In genomic region chr5:30950451-30950850, GRCm38 (mm10) we compare ENCODE assay signal across 8 mouse cellular contexts. TPM values are rescaled to one million over a fixed set of nuclear protein-coding genes. Genes with fewer than 3 reads are reported as not detected.
DNase-seq lines count a peak whose midpoint lies in the region; ATAC-seq and TF ChIP-seq lines count a peak whose summit lies in the region.

No protein-coding gene starts in this region.

- no peaks in the 10 kb centered on the region for H3K27me3 ChIP-seq in liver, adult 2 months (ENCODE audit: control insufficient read depth, insufficient read depth, low read length)
- no peaks in the 10 kb centered on the region for H3K27me3 ChIP-seq in hindbrain, embryonic 14.5 days (ENCODE audit: control insufficient read depth, insufficient read depth, low read length)
- no peaks in the 10 kb centered on the region for H3K27me3 ChIP-seq in myocyte (ENCODE audit: control insufficient read depth, insufficient read depth, insufficient read length)

- peaks cover 21% of the 10 kb centered on the region for H3K36me3 ChIP-seq in liver, adult 2 months (ENCODE audit: control insufficient read depth, insufficient read depth, low read length)
- peaks cover 39% of the 10 kb centered on the region for H3K36me3 ChIP-seq in hindbrain, embryonic 14.5 days (replicated peaks; ENCODE audit: control insufficient read depth, insufficient read depth)
- H3K36me3 ChIP-seq in myocyte (ENCODE audit: control insufficient read depth, insufficient read depth), result peaks cover 19% of the 10 kb centered on the region

- TF ChIP-seq POLR2A in liver, adult 2 months (IDR thresholded peaks at IDR 0.05; ENCODE audit: extremely low read depth, insufficient read depth, low read length), result no peak
- TF ChIP-seq POLR2A in myocyte (IDR thresholded peaks at IDR 0.05; ENCODE audit: insufficient read length, low read depth), result no peak

- 14% methylated on average over 4 of the region's 4 CpGs for WGBS in liver, adult 2 months
- WGBS in hindbrain, embryonic 14.5 days, result 62% methylated on average over 4 of the region's 4 CpGs

- peak overlapping the region; percentile 75 for H3K27ac ChIP-seq in liver, adult 2 months (replicated peaks; ENCODE audit: insufficient read depth, low read depth, low read length)
- H3K27ac ChIP-seq in hindbrain, embryonic 14.5 days, result 0 out of 2 replicates have a peak overlapping the region, but pooled peaks have one; percentile 74

- H3K9me3 ChIP-seq in hindbrain, embryonic 14.5 days (ENCODE audit: control insufficient read depth, low read length), result no peaks in the 10 kb centered on the region

- H3ac ChIP-seq in myocyte (ENCODE audit: control insufficient read depth, insufficient read length), result peak overlapping the region; percentile 41

- H3K4me1 ChIP-seq in liver, adult 2 months (ENCODE audit: control insufficient read depth, insufficient read depth, low read length), result peaks cover 22% of the 10 kb centered on the region
- H3K4me1 ChIP-seq in hindbrain, embryonic 14.5 days (replicated peaks; ENCODE audit: control insufficient read depth, insufficient read depth, low read length), result peaks cover 10% of the 10 kb centered on the region

- peak; percentile 59 for DNase-seq in liver, adult 2 months (ENCODE audit: extremely low read depth, low read depth, low spot score)
- DNase-seq in liver, result no peak
- DNase-seq in cerebellum, postnatal 25 days, result peak; percentile 41 to 67
- no peak for DNase-seq in hindbrain, embryonic 14.5 days (ENCODE audit: low spot score)
- DNase-seq in c-Kit-positive CD71-positive TER-119-positive erythroid progenitor cells, embryonic 14.5 days (ENCODE audit: low spot score), result no peak
- no peak for DNase-seq in left cerebral cortex, adult 11 months (ENCODE audit: low spot score)
- no peak for DNase-seq in gastrocnemius, adult 8-10 months (ENCODE audit: low spot score in 2 of 2)

- H3K79me2 ChIP-seq in liver, adult 2 months (ENCODE audit: control insufficient read depth, insufficient read depth, low read length), result no peaks in the 10 kb centered on the region; the same call in 1 of the 2 replicates
- H3K79me2 ChIP-seq in myocyte (ENCODE audit: control insufficient read depth, insufficient read depth), result peaks cover 20% of the 10 kb centered on the region

- no peak for ATAC-seq in hindbrain, embryonic 14.5 days (ENCODE audit: low FRiP score)

- no peak for TF ChIP-seq CTCF in liver, adult 2 months (IDR thresholded peaks at IDR 0.05; ENCODE audit: low read depth, low read length)

- H3K9ac ChIP-seq in liver, adult 2 months (ENCODE audit: low read depth, low read length), result peak overlapping the region; percentile 80
- peak overlapping the region; percentile 63 for H3K9ac ChIP-seq in hindbrain, embryonic 14.5 days

- peak overlapping the region; percentile 77 for H3K4me3 ChIP-seq in liver, adult 2 months (ENCODE audit: insufficient read depth, low read depth, low read length)
- H3K4me3 ChIP-seq in hindbrain, embryonic 14.5 days (replicated peaks; ENCODE audit: low read length), result peak overlapping the region; percentile 45
- peak overlapping the region; percentile 39 for H3K4me3 ChIP-seq in myocyte

- H3K4me2 ChIP-seq in hindbrain, embryonic 14.5 days (replicated peaks), result peak overlapping the region; percentile 93
- H3K4me2 ChIP-seq in myocyte (ENCODE audit: low read depth), result peak overlapping the region; percentile 79

TF ChIP-seq in myocyte, 11 proteins besides CTCF, POLR2A, EP300 and RAD21:
- TF ChIP-seq MYOG (IDR thresholded peaks at IDR 0.05; ENCODE audit: control insufficient read depth in 1 of 3, insufficient read depth in 1 of 3, insufficient read length in 2 of 3, low read depth in 2 of 3) (no peak), POLR2AphosphoS2 (IDR thresholded peaks at IDR 0.05; ENCODE audit: insufficient read length, low read depth) (peak; percentile 80), REST (IDR thresholded peaks at IDR 0.05; ENCODE audit: insufficient read depth, insufficient read length) (no peak)

RNA-seq across cellular contexts. Expression of gene Cgref1, which starts 5.1 kb away (rescaled TPM):
- 0.60 and 0.74 TPM in 2 replicates for total RNA-seq in liver, adult 2 months (2014; rRNA removed)
- 0.28 and 0.34 TPM in 2 replicates for polyA plus RNA-seq in liver, adult 2 months (2012; rRNA removed)
- polyA plus RNA-seq in hindbrain, embryonic 14.5 days (2014; fragmentation: Nextera tagmentation; extraction: Ambion mirVana), result 62.4 and 71.4 TPM in 2 replicates
- 26.2 TPM for polyA plus RNA-seq in myocyte (2012; fragmentation: generic; extraction: Trizol)
- 1 to 10 TPM; 2.2 to 4.9 (median 3.3) TPM for total RNA-seq in gastrocnemius, adult 8-10 months (2022)

RNA-seq across cellular contexts. Expression of gene Preb, which starts 9.7 kb away (rescaled TPM):
- 62.0 and 91.0 TPM in 2 replicates for total RNA-seq in liver, adult 2 months (2014; rRNA removed)
- 279 and 433 TPM in 2 replicates for polyA plus RNA-seq in liver, adult 2 months (2012; rRNA removed)
- 71.3 and 78.6 TPM in 2 replicates for polyA plus RNA-seq in hindbrain, embryonic 14.5 days (2014; fragmentation: Nextera tagmentation; extraction: Ambion mirVana)
- polyA plus RNA-seq in myocyte (2012; fragmentation: generic; extraction: Trizol), result 158 TPM
- 10 to 100 TPM; 70.1 to 75.2 (median 74.2) TPM for total RNA-seq in gastrocnemius, adult 8-10 months (2022)

RNA-seq across cellular contexts. Expression of gene Tcf23, which starts 18.0 kb away (rescaled TPM):
- total RNA-seq in liver, adult 2 months (2014; rRNA removed), result under 0.01 and 0.07 TPM in 2 replicates
- polyA plus RNA-seq in liver, adult 2 months (2012; rRNA removed), result 0.06 TPM in 1 of 2 replicates, not detected in the other
- polyA plus RNA-seq in hindbrain, embryonic 14.5 days (2014; fragmentation: Nextera tagmentation; extraction: Ambion mirVana), result 0.04 TPM in 1 of 2 replicates, not detected in the other
- polyA plus RNA-seq in myocyte (2012; fragmentation: generic; extraction: Trizol), result 0.62 TPM
- under 1 TPM; 0.07 to 0.24 (median 0.15) TPM for total RNA-seq in gastrocnemius, adult 8-10 months (2022)

RNA-seq across cellular contexts. Expression of gene Khk, which starts 29.2 kb away (rescaled TPM):
- total RNA-seq in liver, adult 2 months (2014; rRNA removed), result 288 and 405 TPM in 2 replicates
- polyA plus RNA-seq in liver, adult 2 months (2012; rRNA removed), result 650 and 735 TPM in 2 replicates
- polyA plus RNA-seq in hindbrain, embryonic 14.5 days (2014; fragmentation: Nextera tagmentation; extraction: Ambion mirVana), result 9.0 and 11.2 TPM in 2 replicates
- 16.6 TPM for polyA plus RNA-seq in myocyte (2012; fragmentation: generic; extraction: Trizol)
- total RNA-seq in gastrocnemius, adult 8-10 months (2022), result 10 to 100 TPM; 35.7 to 40.5 (median 38.2) TPM

RNA-seq across cellular contexts. Expression of gene Emilin1, which starts 37.2 kb away (rescaled TPM):
- 17.6 and 17.8 TPM in 2 replicates for total RNA-seq in liver, adult 2 months (2014; rRNA removed)
- polyA plus RNA-seq in liver, adult 2 months (2012; rRNA removed), result 27.8 and 31.5 TPM in 2 replicates
- 14.1 and 17.1 TPM in 2 replicates for polyA plus RNA-seq in hindbrain, embryonic 14.5 days (2014; fragmentation: Nextera tagmentation; extraction: Ambion mirVana)
- polyA plus RNA-seq in myocyte (2012; fragmentation: generic; extraction: Trizol), result 25.8 TPM
- 1 to 10 TPM; 1.7 to 3.0 (median 2.8) TPM for total RNA-seq in gastrocnemius, adult 8-10 months (2022)

Comparison
In these comparisons a context has a peak if more than half of its experiments do, and no peak if none do; other contexts are left out.
1. DNase-seq: peak in liver, adult 2 months (single experiment) and cerebellum, postnatal 25 days (2 of 2); none in liver (single experiment), hindbrain, embryonic 14.5 days (single experiment), c-Kit-positive CD71-positive TER-119-positive erythroid progenitor cells, embryonic 14.5 days (single experiment), left cerebral cortex, adult 11 months (single experiment) and gastrocnemius, adult 8-10 months (0 of 2).
2. RNA of gene Cgref1, which starts 5.1 kb away (polyA plus RNA-seq): 62.4 to 71.4 TPM in hindbrain, embryonic 14.5 days and 26.2 TPM in myocyte (single experiment); 0.28 to 0.34 TPM in liver, adult 2 months; every median in the first group is over 10 times any median in the second.
3. Peak in every context shown above with its lines, with median percentiles within 50 percentile points of each other: H3K4me3 ChIP-seq.